Mouse (Mus musculus) stomach, embryonic 16.5 days (tissue): Measurements from ENCODE around the gene St8sia1. TPM values are rescaled to one million over a fixed set of nuclear protein-coding genes. Genes with fewer than 3 reads are reported as not detected.

ENCODE experiments used
- ATAC-seq: fragments of 200-750 bp; cut with Nextera tagmentation; 2 replicates; pipeline ENCODE4 v1.8.0; 2017; ENCODE audit warnings: moderate number of reproducible peaks, moderate TSS enrichment; ENCODE audit not compliant: insufficient read depth, low FRiP score
- H3K27ac ChIP-seq: fragments of 300-500 bp; sonication (generic); 2 replicates; pipeline ENCODE4 v1.5.1; 2014; ENCODE audit warnings: low read length
- H3K27me3 ChIP-seq: fragments of 300-500 bp; sonication (generic); 2 replicates; pipeline ENCODE4 v1.6.1; 2014; ENCODE audit warnings: low read length, control low read depth, mixed read lengths; ENCODE audit not compliant: control insufficient read depth, insufficient read depth
- H3K36me3 ChIP-seq: fragments of 300-500 bp; sonication (generic); 2 replicates; pipeline ENCODE4 v1.6.1; 2014; ENCODE audit warnings: low read length; ENCODE audit not compliant: control insufficient read depth, insufficient read depth
- H3K4me1 ChIP-seq: fragments of 300-500 bp; sonication (generic); 2 replicates; pipeline ENCODE4 v1.6.1; 2014; ENCODE audit warnings: low read length, control low read depth, mixed read lengths; ENCODE audit not compliant: control insufficient read depth, insufficient read depth
- H3K4me2 ChIP-seq: fragments of 300-500 bp; sonication (generic); 2 replicates; pipeline ENCODE4 v1.6.1; 2014; ENCODE audit warnings: low read depth, low read length, mixed read lengths
- H3K4me3 ChIP-seq: fragments of 300-500 bp; sonication (generic); replicated peaks from 2 replicates; pipeline ENCODE4 v1.5.1; 2014; ENCODE audit warnings: mild to moderate bottlenecking, low read length
- H3K9ac ChIP-seq: fragments of 300-500 bp; sonication (generic); 2 replicates; pipeline ENCODE4 v1.6.1; 2014; ENCODE audit warnings: low read length
- H3K9me3 ChIP-seq: fragments of 300-500 bp; sonication (generic); replicated peaks from 2 replicates; pipeline ENCODE4 v1.6.1; 2016; ENCODE audit warnings: low read length, control low read depth; ENCODE audit not compliant: control insufficient read depth
- WGBS: fragments of 180-500 bp; shearing (Covaris S2); extraction: QIAGEN DNeasy Blood & Tissue Kit; methylation state at CpG from one replicate; pipeline ENCODE4 v1.1.7; 2014; 5-methylcytosine and 5-hydroxymethylcytosine counted together
- polyA plus RNA-seq: library from polyadenylated mRNA; unstranded; fragments of >200 nt; fragmentation: Nextera tagmentation; extraction: Ambion mirVana; gene quantifications from 2 replicates; pipeline ENCODE4 v1.2.1, GENCODE M21; 2015

Gene St8sia1
- polyA plus RNA-seq, 1 experiment from 2014 or later: 1.1 TPM

GRCm38 (mm10) chr6:142963480-142964075, 674 bp downstream of the St8sia1 start:
- Histone ChIP-seq H3K36me3 (no peaks in the 10 kb centered on the region), H3K4me2 (peak overlapping the region; percentile 95), H3K27me3 (peaks cover 21% of the 10 kb centered on the region), H3K4me3 (peak overlapping the region; percentile 55), H3K27ac (no peak overlapping the region), H3K9ac (peak overlapping the region; percentile 68), H3K9me3 (no peaks in the 10 kb centered on the region), H3K4me1 (no peaks in the 10 kb centered on the region)
- no peak for ATAC-seq
- 23% methylated on average over 30 of the region's 30 CpGs for WGBS

GRCm38 (mm10) chr6:142962881-142963280, 1.4 kb downstream of the St8sia1 start:
- H3K4me2 ChIP-seq: no peak overlapping the region
- H3K36me3 ChIP-seq: no peaks in the 10 kb centered on the region
- peak overlapping the region; percentile 55; the same call in 1 of the 2 replicates for H3K4me3 ChIP-seq
- H3K9me3 ChIP-seq: no peaks in the 10 kb centered on the region
- ATAC-seq: no peak
- WGBS: 83% methylated on average over 14 of the region's 14 CpGs
- peaks cover 21% of the 10 kb centered on the region for H3K27me3 ChIP-seq
- no peak overlapping the region for H3K9ac ChIP-seq
- H3K4me1 ChIP-seq: no peaks in the 10 kb centered on the region
- no peak overlapping the region for H3K27ac ChIP-seq

DNA sequence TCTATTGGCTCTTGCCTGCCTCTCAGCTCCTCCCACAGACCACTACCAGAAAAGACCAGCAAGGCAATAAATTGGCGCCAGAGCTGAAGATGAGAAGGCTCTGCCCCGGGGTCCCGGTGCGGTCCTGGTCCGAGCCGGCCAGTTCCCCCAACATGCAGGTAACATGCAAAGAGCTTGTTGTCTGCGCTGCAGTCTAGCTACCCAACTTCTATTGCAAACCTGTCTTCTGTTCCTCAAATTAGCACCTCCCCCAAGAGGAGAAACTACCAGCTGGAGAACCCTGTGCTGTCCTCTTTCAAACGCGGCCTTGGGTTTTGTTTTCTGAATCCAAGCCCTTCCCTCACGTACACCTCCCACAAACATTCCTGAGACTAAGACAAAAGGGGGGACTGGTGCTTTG, 1.8 kb downstream of the St8sia1 start:
- WGBS: 66% methylated on average over 10 of the region's 10 CpGs
- no peaks in the 10 kb centered on the region for H3K9me3 ChIP-seq
- no peak overlapping the region for H3K4me3 ChIP-seq
- no peak for ATAC-seq
- peaks cover 21% of the 10 kb centered on the region for H3K27me3 ChIP-seq
- H3K4me2 ChIP-seq: no peak overlapping the region
- no peak overlapping the region for H3K27ac ChIP-seq
- no peak overlapping the region for H3K9ac ChIP-seq
- H3K4me1 ChIP-seq: no peaks in the 10 kb centered on the region
- H3K36me3 ChIP-seq: no peaks in the 10 kb centered on the region

DNA sequence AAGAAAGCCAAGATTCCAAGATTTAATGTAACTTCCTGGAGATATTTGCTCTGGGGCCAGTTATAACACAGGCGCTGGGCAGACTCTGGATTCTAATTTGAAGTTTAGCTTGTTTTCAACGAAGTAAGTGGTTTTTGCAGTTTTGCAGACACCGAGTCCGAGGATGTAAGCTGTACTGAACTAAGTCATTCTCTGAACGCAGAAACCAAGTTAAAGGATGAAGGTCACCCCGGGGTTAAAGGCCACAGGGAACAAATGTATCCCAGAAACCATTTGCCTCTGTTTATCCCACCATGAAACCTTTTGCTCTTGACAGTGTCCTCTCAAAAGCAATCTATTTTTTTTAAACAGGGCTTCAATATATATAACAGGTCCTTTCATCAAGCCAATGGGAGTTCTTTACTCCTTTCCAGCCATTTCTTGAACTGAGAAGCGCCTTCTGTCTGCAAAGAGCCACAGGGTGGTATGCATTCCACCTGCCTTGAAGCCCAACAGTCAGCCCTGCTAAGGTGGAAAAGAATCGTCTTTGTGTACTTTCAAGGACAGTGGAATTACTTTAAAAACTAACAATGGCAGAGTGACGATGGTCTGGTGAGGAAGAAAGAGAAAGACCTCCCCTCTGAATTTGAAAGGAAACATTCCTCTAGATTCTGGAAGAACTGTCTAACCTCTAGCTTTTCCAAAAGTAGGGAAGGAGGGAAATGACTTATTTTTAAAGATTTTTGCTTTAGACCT, 2.4 kb downstream of the St8sia1 start:
- Histone ChIP-seq H3K4me1 (no peaks in the 10 kb centered on the region), H3K27ac (no peak overlapping the region), H3K36me3 (no peaks in the 10 kb centered on the region), H3K4me3 (no peak overlapping the region), H3K9me3 (no peaks in the 10 kb centered on the region), H3K27me3 (peaks cover 21% of the 10 kb centered on the region), H3K4me2 (no peak overlapping the region), H3K9ac (no peak overlapping the region)
- WGBS: 66% methylated on average over 9 of the region's 9 CpGs
- ATAC-seq: no peak

DNA sequence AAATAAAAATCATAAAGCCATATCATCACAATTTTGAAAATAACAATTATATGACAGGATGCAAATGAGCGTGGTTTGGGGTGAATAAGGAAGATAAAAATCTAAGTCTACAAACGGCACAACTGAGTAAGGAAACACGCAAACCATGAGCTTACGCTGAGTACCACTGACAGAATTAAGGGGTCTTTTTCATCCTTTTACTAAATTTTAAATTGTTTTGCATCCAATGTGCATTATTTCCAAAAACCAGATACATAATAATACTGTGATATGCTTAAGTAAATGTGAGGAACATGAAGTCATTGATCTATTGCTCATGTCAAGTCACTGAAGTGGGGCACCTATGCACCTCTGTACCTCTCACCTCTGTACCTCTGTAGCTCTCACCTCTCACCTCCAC, 7.7 kb downstream of the St8sia1 start:
- Histone ChIP-seq H3K27me3 (no peaks in the 10 kb centered on the region), H3K9ac (no peak overlapping the region), H3K36me3 (no peaks in the 10 kb centered on the region), H3K27ac (no peak overlapping the region), H3K4me1 (no peaks in the 10 kb centered on the region), H3K9me3 (no peaks in the 10 kb centered on the region), H3K4me3 (no peak overlapping the region), H3K4me2 (no peak overlapping the region)
- no peak for ATAC-seq
- WGBS: 90% methylated on average over 4 of the region's 4 CpGs

DNA sequence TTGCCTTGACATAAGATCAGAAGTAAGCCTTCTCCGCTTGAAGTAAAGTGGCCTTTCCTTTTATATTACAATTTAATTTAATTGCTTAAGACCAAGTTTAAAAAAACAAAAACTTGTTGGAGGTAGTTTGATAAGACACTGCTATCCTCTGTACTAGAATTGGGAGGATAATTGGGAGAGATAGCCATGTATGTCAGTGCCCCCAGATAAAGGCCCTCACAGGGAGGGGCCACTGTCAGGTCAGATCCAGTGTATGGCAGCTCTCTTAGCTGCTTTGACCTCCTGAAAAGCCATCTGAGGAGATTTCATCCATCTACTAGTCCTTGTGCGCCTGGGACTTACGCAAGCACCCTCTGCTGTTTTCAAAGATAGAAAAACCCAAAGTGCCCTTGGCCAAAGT, 9.0 kb downstream of the St8sia1 start:
- Histone ChIP-seq H3K4me1 (no peaks in the 10 kb centered on the region), H3K27ac (no peak overlapping the region), H3K9ac (no peak overlapping the region), H3K27me3 (no peaks in the 10 kb centered on the region), H3K9me3 (no peaks in the 10 kb centered on the region), H3K4me2 (no peak overlapping the region), H3K36me3 (no peaks in the 10 kb centered on the region), H3K4me3 (no peak overlapping the region)
- ATAC-seq: no peak
- WGBS: 90% methylated on average over 3 of the region's 3 CpGs

GRCm38 (mm10) chr6:142953189-142953588, 11.1 kb downstream of the St8sia1 start:
- no peak for ATAC-seq

GRCm38 (mm10) chr6:142952361-142952954, 11.8 kb downstream of the St8sia1 start:
- no peak for ATAC-seq
- Histone ChIP-seq H3K27me3 (no peaks in the 10 kb centered on the region), H3K4me3 (no peak overlapping the region), H3K27ac (no peak overlapping the region), H3K9ac (no peak overlapping the region), H3K36me3 (no peaks in the 10 kb centered on the region), H3K9me3 (no peaks in the 10 kb centered on the region), H3K4me1 (no peaks in the 10 kb centered on the region), H3K4me2 (no peak overlapping the region)
- 83% methylated on average over 7 of the region's 7 CpGs for WGBS

More at GRCm38 (mm10) chr6:142953189-142953588, 11.1 kb downstream of the St8sia1 start:
- no peak overlapping the region for H3K27ac ChIP-seq
- no peaks in the 10 kb centered on the region for H3K27me3 ChIP-seq
- no peak overlapping the region for H3K4me3 ChIP-seq
- H3K9me3 ChIP-seq: no peaks in the 10 kb centered on the region
- no peaks in the 10 kb centered on the region for H3K4me1 ChIP-seq
- H3K9ac ChIP-seq: no peak overlapping the region
- H3K4me2 ChIP-seq: no peak overlapping the region
- H3K36me3 ChIP-seq: no peaks in the 10 kb centered on the region

- no peak overlapping the region for H3K27ac ChIP-seq
- H3K4me3 ChIP-seq: no peak overlapping the region
- no peak overlapping the region for H3K4me2 ChIP-seq
- 89% methylated on average over 7 of the region's 7 CpGs for WGBS
- no peaks in the 10 kb centered on the region for H3K27me3 ChIP-seq
- H3K4me1 ChIP-seq: no peaks in the 10 kb centered on the region
- ATAC-seq: no peak
- no peaks in the 10 kb centered on the region for H3K9me3 ChIP-seq
- H3K9ac ChIP-seq: no peak overlapping the region
- no peaks in the 10 kb centered on the region for H3K36me3 ChIP-seq
Measured at GRCm38 (mm10) chr6:142951564-142952308, 12.5 kb downstream of the St8sia1 start.
